Mouse (Mus musculus) MEL (cell line): ENCODE results near the gene Csnk2b.

Source experiments
- CTCF ChIP-seq, 3 experiments: IDR thresholded peaks in 2 of 3; conservative IDR thresholded peaks in 1 of 3; 2 replicates each; pipeline ENCODE4 v1.5.1; 2011 to 2012; ENCODE audit warnings: low read length in 3 of 3, low read depth in 2 of 3, mild to moderate bottlenecking in 2 of 3, improper control_type of control experiment in 1 of 3, inconsistent platforms in 1 of 3, mixed read lengths in 1 of 3, moderate library complexity in 1 of 3; ENCODE audit not compliant: control insufficient read depth in 1 of 3, insufficient read depth in 1 of 3, poor library complexity in 1 of 3, severe bottlenecking in 1 of 3
- ETS1 ChIP-seq: IDR thresholded peaks from 2 replicates; pipeline ENCODE4 v1.6.1; 2012; ENCODE audit warnings: low read depth, mild to moderate bottlenecking, inconsistent platforms, low read length, improper control_type of control experiment, moderate library complexity
- GABPA ChIP-seq: IDR thresholded peaks from 2 replicates; pipeline ENCODE4 v1.6.1; 2012; ENCODE audit warnings: low read depth, mild to moderate bottlenecking, inconsistent platforms, low read length, improper control_type of control experiment, moderate library complexity
- HCFC1 ChIP-seq: IDR thresholded peaks from 2 replicates; pipeline ENCODE4 v1.6.1; 2012; ENCODE audit warnings: low read depth, mild to moderate bottlenecking, inconsistent platforms, low read length, improper control_type of control experiment, moderate library complexity
- MAZ ChIP-seq: IDR thresholded peaks from 2 replicates; pipeline ENCODE4 v1.6.1; 2012; ENCODE audit warnings: low read depth, mild to moderate bottlenecking, inconsistent platforms, low read length, improper control_type of control experiment
- POLR2A ChIP-seq, 2 experiments: IDR thresholded peaks; 2 replicates each; pipeline ENCODE4 v1.6.1; 2011 to 2012; ENCODE audit warnings: low read length in 2 of 2, mild to moderate bottlenecking in 2 of 2, control low read depth in 1 of 2, improper control_type of control experiment in 1 of 2, low read depth in 1 of 2, moderate library complexity in 1 of 2; ENCODE audit not compliant: control insufficient read depth in 1 of 2, insufficient read depth in 1 of 2, poor library complexity in 1 of 2
- POLR2AphosphoS2 ChIP-seq: IDR thresholded peaks from 2 replicates; pipeline ENCODE4 v1.6.1; 2011; ENCODE audit warnings: low read length, improper control_type of control experiment
- RCOR1 ChIP-seq: IDR thresholded peaks from 2 replicates; pipeline ENCODE4 v1.6.1; 2012; ENCODE audit warnings: low read depth, mild to moderate bottlenecking, inconsistent platforms, low read length, improper control_type of control experiment
- TAL1 ChIP-seq: IDR thresholded peaks from 2 replicates; pipeline ENCODE4 v1.6.1; 2012; ENCODE audit warnings: mild to moderate bottlenecking, inconsistent platforms, low read length, moderate library complexity, mixed read lengths
- UBTF ChIP-seq: IDR thresholded peaks from 2 replicates; pipeline ENCODE4 v1.6.1; 2012; ENCODE audit warnings: low read depth, mild to moderate bottlenecking, inconsistent platforms, low read length, improper control_type of control experiment, moderate library complexity, borderline replicate concordance; ENCODE audit not compliant: insufficient read depth
- USF1 ChIP-seq: IDR thresholded peaks from 2 replicates; pipeline ENCODE4 v1.6.1; 2014; ENCODE audit warnings: low read depth, mild to moderate bottlenecking, inconsistent platforms, low read length, improper control_type of control experiment, moderate library complexity
- USF2 ChIP-seq, 2 experiments: IDR thresholded peaks; 2 replicates each; pipeline ENCODE4 v1.6.1; 2011 to 2012; ENCODE audit warnings: improper control_type of control experiment in 2 of 2, low read length in 2 of 2, borderline replicate concordance in 1 of 2, inconsistent platforms in 1 of 2, low read depth in 1 of 2, mild to moderate bottlenecking in 1 of 2; ENCODE audit not compliant: insufficient read depth in 1 of 2
- ZMIZ1 ChIP-seq: IDR thresholded peaks from 2 replicates; pipeline ENCODE4 v1.6.1; 2012; ENCODE audit warnings: low read depth, mild to moderate bottlenecking, inconsistent platforms, low read length, improper control_type of control experiment, moderate library complexity

DNA sequence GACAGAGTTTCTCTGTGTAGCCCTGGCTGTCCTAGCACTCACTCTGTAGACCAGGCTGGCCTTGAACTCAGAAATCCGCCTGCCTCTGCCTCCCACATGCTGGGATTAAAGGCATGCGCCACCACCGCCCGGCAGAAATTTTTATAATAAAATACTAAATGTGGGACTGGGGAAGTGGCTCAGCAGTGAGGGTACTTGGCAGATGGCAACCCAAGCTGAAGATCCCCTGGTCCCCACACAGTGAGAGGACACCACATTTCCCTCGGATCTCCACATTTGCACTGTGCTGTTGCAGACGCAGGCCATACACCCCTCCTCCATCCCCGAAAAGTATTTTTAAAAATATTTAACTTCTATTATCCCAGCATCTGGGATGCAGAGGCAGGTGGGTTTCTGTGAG, 11.7 kb upstream of the Csnk2b start:
- no peak for TF ChIP-seq GABPA
- TF ChIP-seq RCOR1: no peak
- no peak for TF ChIP-seq CTCF (IDR thresholded peaks at IDR 0.05 in 2 of 3, conservative IDR thresholded peaks at IDR 0.05 in 1 of 3; ENCODE audit: control insufficient read depth in 1 of 3, insufficient read depth in 1 of 3, low read depth in 2 of 3, low read length in 3 of 3, poor library complexity in 1 of 3, severe bottlenecking in 1 of 3)
- no peak for TF ChIP-seq POLR2A (IDR thresholded peaks at IDR 0.05; ENCODE audit: control insufficient read depth in 1 of 2, insufficient read depth in 1 of 2, low read depth in 1 of 2, low read length in 2 of 2, poor library complexity in 1 of 2)
- no peak for TF ChIP-seq USF2 (IDR thresholded peaks at IDR 0.05; ENCODE audit: borderline replicate concordance in 1 of 2, insufficient read depth in 1 of 2, low read depth in 1 of 2, low read length in 2 of 2)
- TF ChIP-seq POLR2AphosphoS2: no peak
- no peak for TF ChIP-seq MAZ
- no peak for TF ChIP-seq HCFC1
- no peak for TF ChIP-seq ZMIZ1
- TF ChIP-seq USF1: no peak
- TF ChIP-seq ETS1: no peak
- TF ChIP-seq UBTF: no peak
- no peak for TF ChIP-seq TAL1
